Mouse (Mus musculus) intestine, postnatal 0 days (tissue): ENCODE results near the gene Cnst. TPM values are rescaled to one million over a fixed set of nuclear protein-coding genes. Genes with fewer than 3 reads are reported as not detected.

ENCODE experiments used
- ATAC-seq: fragments of 200-750 bp; cut with Nextera tagmentation; 2 replicates; pipeline ENCODE4 v1.8.0; 2017; ENCODE audit warnings: mild to moderate bottlenecking, moderate TSS enrichment, moderate library complexity
- H3K27ac ChIP-seq: fragments of 300-500 bp; sonication (generic); 2 replicates; pipeline ENCODE4 v1.5.1; 2014; ENCODE audit warnings: mild to moderate bottlenecking, low read depth, low read length, moderate library complexity
- H3K27me3 ChIP-seq: fragments of 300-500 bp; sonication (generic); replicated peaks from 2 replicates; pipeline ENCODE4 v1.6.1; 2014; ENCODE audit warnings: low read length, mixed read lengths; ENCODE audit not compliant: control insufficient read depth, insufficient read depth
- H3K36me3 ChIP-seq: fragments of 300-500 bp; sonication (generic); 2 replicates; pipeline ENCODE4 v1.6.1; 2014; ENCODE audit warnings: mild to moderate bottlenecking, moderate library complexity; ENCODE audit not compliant: control insufficient read depth, insufficient read depth
- H3K4me1 ChIP-seq: fragments of 300-500 bp; sonication (generic); replicated peaks from 2 replicates; pipeline ENCODE4 v1.6.1; 2014; ENCODE audit warnings: antibody characterized with exemption, low read length, mixed read lengths; ENCODE audit not compliant: control insufficient read depth, insufficient read depth
- H3K4me2 ChIP-seq: fragments of 300-500 bp; sonication (generic); replicated peaks from 2 replicates; pipeline ENCODE4 v1.6.1; 2014; ENCODE audit warnings: low read depth, mild to moderate bottlenecking, moderate library complexity
- H3K4me3 ChIP-seq: fragments of 300-500 bp; sonication (generic); 2 replicates; pipeline ENCODE4 v1.5.1; 2014; ENCODE audit warnings: low read depth, low read length
- H3K9ac ChIP-seq: fragments of 300-500 bp; sonication (generic); 2 replicates; pipeline ENCODE4 v1.6.1; 2014; ENCODE audit warnings: mild to moderate bottlenecking, low read depth, low read length
- H3K9me3 ChIP-seq: fragments of 300-500 bp; sonication (generic); 2 replicates; pipeline ENCODE4 v1.6.1; 2016; ENCODE audit warnings: mixed run types; ENCODE audit not compliant: control insufficient read depth
- CTCF ChIP-seq: sonication (generic); IDR thresholded peaks from 2 replicates; pipeline ENCODE4 v1.5.1; 2016; ENCODE audit warnings: low read depth, mild to moderate bottlenecking, control low read depth, antibody characterized with exemption, moderate library complexity
- WGBS: fragments of 180-500 bp; shearing (Covaris S2); extraction: QIAGEN DNeasy Blood & Tissue Kit; methylation state at CpG from one replicate; pipeline ENCODE4 v1.1.7; 2014; 5-methylcytosine and 5-hydroxymethylcytosine counted together
- polyA plus RNA-seq: library from polyadenylated mRNA; unstranded; fragments of >200 nt; fragmentation: Nextera tagmentation; extraction: Ambion mirVana; gene quantifications from 2 replicates; pipeline ENCODE4 v1.2.1, GENCODE M21; 2015

Cnst gene
- polyA plus RNA-seq, 1 experiment from 2014 or later: 8.4 TPM

GRCm38 (mm10) chr1:179563211-179563610 is 17.0 kb downstream of the Cnst start:
- no peak for TF ChIP-seq CTCF
- no peak overlapping the region for H3K4me2 ChIP-seq
- no peak overlapping the region for H3K27ac ChIP-seq
- no peak overlapping the region for H3K4me3 ChIP-seq
- no peak for ATAC-seq
- no peaks in the 10 kb centered on the region for H3K27me3 ChIP-seq
- H3K4me1 ChIP-seq: peaks cover 4% of the 10 kb centered on the region
- H3K9ac ChIP-seq: no peak overlapping the region
- 85% methylated on average over 4 of the region's 4 CpGs for WGBS
- no peaks in the 10 kb centered on the region for H3K9me3 ChIP-seq
- no peaks in the 10 kb centered on the region for H3K36me3 ChIP-seq

GRCm38 (mm10) chr1:179563926-179564325 is 17.8 kb downstream of the Cnst start:
- no peak for ATAC-seq
- H3K27me3 ChIP-seq: no peaks in the 10 kb centered on the region
- 75% methylated on average over 5 of the region's 5 CpGs for WGBS
- H3K4me2 ChIP-seq: no peak overlapping the region
- no peak overlapping the region for H3K4me3 ChIP-seq
- H3K27ac ChIP-seq: no peak overlapping the region
- H3K9ac ChIP-seq: no peak overlapping the region
- H3K9me3 ChIP-seq: no peaks in the 10 kb centered on the region
- no peaks in the 10 kb centered on the region for H3K36me3 ChIP-seq
- TF ChIP-seq CTCF: no peak
- H3K4me1 ChIP-seq: peaks cover 8% of the 10 kb centered on the region

GRCm38 (mm10) chr1:179567558-179567957 is 21.4 kb downstream of the Cnst start:
- TF ChIP-seq CTCF: no peak
- WGBS: 56% methylated on average over 7 of the region's 7 CpGs
- no peak; the same call in 1 of the 2 replicates for ATAC-seq
- no peak overlapping the region for H3K4me2 ChIP-seq
- no peak overlapping the region for H3K9ac ChIP-seq
- H3K4me1 ChIP-seq: peaks cover 4% of the 10 kb centered on the region; the same call in 1 of the 2 replicates
- no peak overlapping the region for H3K27ac ChIP-seq
- H3K36me3 ChIP-seq: no peaks in the 10 kb centered on the region
- H3K27me3 ChIP-seq: no peaks in the 10 kb centered on the region
- H3K4me3 ChIP-seq: no peak overlapping the region
- no peaks in the 10 kb centered on the region for H3K9me3 ChIP-seq

- H3K9me3 ChIP-seq: no peaks in the 10 kb centered on the region
- H3K36me3 ChIP-seq: no peaks in the 10 kb centered on the region
- no peak overlapping the region for H3K4me2 ChIP-seq
- H3K4me3 ChIP-seq: no peak overlapping the region
- no peaks in the 10 kb centered on the region for H3K27me3 ChIP-seq
- no peak for TF ChIP-seq CTCF
- H3K9ac ChIP-seq: no peak overlapping the region
- H3K27ac ChIP-seq: no peak overlapping the region
- 33% methylated on average over 4 of the region's 4 CpGs for WGBS
- peak; percentile 33; the same call in 1 of the 2 replicates for ATAC-seq
- peaks cover 4% of the 10 kb centered on the region; the same call in 1 of the 2 replicates for H3K4me1 ChIP-seq
These were observed 22.7 kb downstream of the Cnst start for GRCm38 (mm10) chr1:179568690-179569398.

- Histone ChIP-seq H3K36me3 (no peaks in the 10 kb centered on the region), H3K27me3 (no peaks in the 10 kb centered on the region), H3K4me3 (no peak overlapping the region), H3K27ac (no peak overlapping the region), H3K4me1 (peaks cover 4% of the 10 kb centered on the region; the same call in 1 of the 2 replicates), H3K9ac (no peak overlapping the region), H3K4me2 (no peak overlapping the region), H3K9me3 (no peaks in the 10 kb centered on the region)
- TF ChIP-seq CTCF: no peak
- WGBS: 74% methylated on average over 1 of the region's 1 CpGs
- no peak; the same call in 1 of the 2 replicates for ATAC-seq
These were observed 24.3 kb downstream of the Cnst start for GRCm38 (mm10) chr1:179570482-179570881.

- no peak for ATAC-seq
- no peaks in the 10 kb centered on the region for H3K36me3 ChIP-seq
- WGBS: 82% methylated on average over 4 of the region's 4 CpGs
- H3K9me3 ChIP-seq: no peaks in the 10 kb centered on the region
- peaks cover 4% of the 10 kb centered on the region; the same call in 1 of the 2 replicates for H3K4me1 ChIP-seq
- TF ChIP-seq CTCF: no peak
- H3K27me3 ChIP-seq: no peaks in the 10 kb centered on the region
- no peak overlapping the region for H3K4me2 ChIP-seq
- no peak overlapping the region for H3K27ac ChIP-seq
- H3K9ac ChIP-seq: no peak overlapping the region
- H3K4me3 ChIP-seq: no peak overlapping the region
These were observed 25.5 kb downstream of the Cnst start for GRCm38 (mm10) chr1:179571686-179572085.
